Mouse (Mus musculus) monocyte, adult 5-6 weeks (primary cell): ENCODE measurements around the gene Sipa1l1. TPM values are rescaled to one million over a fixed set of nuclear protein-coding genes. Genes with fewer than 3 reads are reported as not detected.
"Not testable (repeated sequence)": the region's sequence is repeated elsewhere in the genome, so short reads cannot be mapped to it uniquely, and the experiment has no call there.

Source experiments
- ATAC-seq: fragments of 153-309, 156-312 bp; replicated peaks from 2 replicates; pipeline ENCODE4 v1.8.0; 2017; ENCODE audit warnings: mild to moderate bottlenecking; ENCODE audit not compliant: low TSS enrichment, insufficient number of reproducible peaks, severe bottlenecking, poor library complexity, low FRiP score
- total RNA-seq: library from RNA; stranded (forward); fragments of 200-1000, 200-491, 200-594 nt; gene quantifications from 3 replicates; pipeline ENCODE4 v1.2.3, GENCODE M21; 2017

The Sipa1l1 gene
- total RNA-seq, 1 experiment from 2014 or later = 44.5 TPM

GRCm38 (mm10) chr12:82472796-82473195 is 303.7 kb downstream of the Sipa1l1 start:
- ATAC-seq = no peak

GRCm38 (mm10) chr12:82473238-82473637 is 304.1 kb downstream of the Sipa1l1 start:
- ATAC-seq = no peak

- no peak for ATAC-seq
Observed at GRCm38 (mm10) chr12:82474409-82474808, 305.3 kb downstream of the Sipa1l1 start.

- no peak for ATAC-seq
Observed at GRCm38 (mm10) chr12:82476028-82476427, 306.9 kb downstream of the Sipa1l1 start.

GRCm38 (mm10) chr12:82476580-82476979 is 307.5 kb downstream of the Sipa1l1 start:
- ATAC-seq = no peak

GRCm38 (mm10) chr12:82477826-82478225 is 308.7 kb downstream of the Sipa1l1 start:
- ATAC-seq = no peak

- no peak for ATAC-seq
Observed at GRCm38 (mm10) chr12:82478256-82478655, 309.1 kb downstream of the Sipa1l1 start.

GRCm38 (mm10) chr12:82479393-82479792 is 310.3 kb downstream of the Sipa1l1 start:
- no peak for ATAC-seq

GRCm38 (mm10) chr12:82480425-82480824 is 311.3 kb downstream of the Sipa1l1 start:
- not testable (repeated sequence) for ATAC-seq

- no peak for ATAC-seq
Observed at GRCm38 (mm10) chr12:82485466-82485865, 316.3 kb downstream of the Sipa1l1 start.

GRCm38 (mm10) chr12:82486829-82487560 is 317.9 kb downstream of the Sipa1l1 start:
- ATAC-seq = no peak

GRCm38 (mm10) chr12:82489093-82489492 is 320.0 kb downstream of the Sipa1l1 start:
- ATAC-seq = 0 out of 2 replicates have a peak, but pooled peaks have one; percentile 22

GRCm38 (mm10) chr12:82489621-82490020 is 320.5 kb downstream of the Sipa1l1 start:
- ATAC-seq = no peak

- ATAC-seq = no peak
Observed at GRCm38 (mm10) chr12:82492456-82492855, 323.3 kb downstream of the Sipa1l1 start.

GRCm38 (mm10) chr12:82493260-82493659 is 324.1 kb downstream of the Sipa1l1 start:
- ATAC-seq = not testable (repeated sequence)

- no peak for ATAC-seq
Observed at GRCm38 (mm10) chr12:82495936-82496335, 326.8 kb downstream of the Sipa1l1 start.

- ATAC-seq = no peak
Observed at GRCm38 (mm10) chr12:82497866-82498631, 328.9 kb downstream of the Sipa1l1 start.

- ATAC-seq = no peak
Observed at GRCm38 (mm10) chr12:82498701-82499100, 329.6 kb downstream of the Sipa1l1 start.

- ATAC-seq = no peak
Observed at GRCm38 (mm10) chr12:82499731-82500130, 330.6 kb downstream of the Sipa1l1 start.
